Mouse (Mus musculus): ENCODE results near the gene Trappc2l. TPM values are rescaled to one million over a fixed set of nuclear protein-coding genes. Genes with fewer than 3 reads are reported as not detected.
"Not testable (repeated sequence)": the region's sequence is repeated elsewhere in the genome, so short reads cannot be mapped to it uniquely, and the experiment has no call there.

The Trappc2l gene
- polyA plus RNA-seq, 1 experiment from 2014 or later, result 101 TPM

GRCm38 (mm10) chr8:122571153-122571552 lies 40.3 kb upstream of the Trappc2l start:
- no peak for ATAC-seq
- H3K4me2 ChIP-seq (ENCODE audit: low read length), result no peak overlapping the region
- WGBS, result 97% methylated on average over 11 of the region's 11 CpGs
- 0 out of 2 replicates have a peak, but pooled peaks cover 2% of the 10 kb centered on the region for H3K36me3 ChIP-seq (ENCODE audit: control insufficient read depth, insufficient read depth, low read length)
- peaks cover 29% of the 10 kb centered on the region for H3K4me1 ChIP-seq (ENCODE audit: control insufficient read depth, insufficient read depth, low read length)
- no peaks in the 10 kb centered on the region for H3K9me3 ChIP-seq (replicated peaks; ENCODE audit: control insufficient read depth, low read length, poor library complexity, severe bottlenecking)
- no peak overlapping the region for H3K4me3 ChIP-seq (ENCODE audit: low read depth, low read length)
- no peaks in the 10 kb centered on the region for H3K27me3 ChIP-seq (ENCODE audit: control insufficient read depth, insufficient read depth, low read depth, low read length)
- no peak overlapping the region for H3K27ac ChIP-seq (ENCODE audit: low read length)
- H3K9ac ChIP-seq (ENCODE audit: low read depth, low read length), result no peak overlapping the region

- H3K9me3 ChIP-seq (replicated peaks; ENCODE audit: control insufficient read depth, low read length, poor library complexity, severe bottlenecking), result no peaks in the 10 kb centered on the region
- WGBS, result 95% methylated on average over 17 of the region's 17 CpGs
- H3K27me3 ChIP-seq (ENCODE audit: control insufficient read depth, insufficient read depth, low read depth, low read length), result no peaks in the 10 kb centered on the region
- H3K4me3 ChIP-seq (ENCODE audit: low read depth, low read length), result no peak overlapping the region
- 0 out of 2 replicates have a peak, but pooled peaks cover 2% of the 10 kb centered on the region for H3K36me3 ChIP-seq (ENCODE audit: control insufficient read depth, insufficient read depth, low read length)
- no peak for ATAC-seq
- H3K9ac ChIP-seq (ENCODE audit: low read depth, low read length), result no peak overlapping the region
- H3K4me1 ChIP-seq (ENCODE audit: control insufficient read depth, insufficient read depth, low read length), result peaks cover 23% of the 10 kb centered on the region
- H3K4me2 ChIP-seq (ENCODE audit: low read length), result no peak overlapping the region
- H3K27ac ChIP-seq (ENCODE audit: low read length), result no peak overlapping the region
These were observed 39.6 kb upstream of the Trappc2l start for GRCm38 (mm10) chr8:122571750-122572267.

GRCm38 (mm10) chr8:122572751-122573150 lies 38.7 kb upstream of the Trappc2l start:
- Histone ChIP-seq H3K27ac (ENCODE audit: low read length) (no peak overlapping the region), H3K9ac (ENCODE audit: low read depth, low read length) (no peak overlapping the region), H3K4me1 (ENCODE audit: control insufficient read depth, insufficient read depth, low read length) (peaks cover 23% of the 10 kb centered on the region), H3K4me3 (ENCODE audit: low read depth, low read length) (no peak overlapping the region), H3K4me2 (ENCODE audit: low read length) (no peak overlapping the region), H3K9me3 (replicated peaks; ENCODE audit: control insufficient read depth, low read length, poor library complexity, severe bottlenecking) (no peaks in the 10 kb centered on the region), H3K27me3 (ENCODE audit: control insufficient read depth, insufficient read depth, low read depth, low read length) (no peaks in the 10 kb centered on the region), H3K36me3 (ENCODE audit: control insufficient read depth, insufficient read depth, low read length) (0 out of 2 replicates have a peak, but pooled peaks cover 2% of the 10 kb centered on the region)
- 92% methylated on average over 3 of the region's 3 CpGs for WGBS
- ATAC-seq, result no peak

DNA sequence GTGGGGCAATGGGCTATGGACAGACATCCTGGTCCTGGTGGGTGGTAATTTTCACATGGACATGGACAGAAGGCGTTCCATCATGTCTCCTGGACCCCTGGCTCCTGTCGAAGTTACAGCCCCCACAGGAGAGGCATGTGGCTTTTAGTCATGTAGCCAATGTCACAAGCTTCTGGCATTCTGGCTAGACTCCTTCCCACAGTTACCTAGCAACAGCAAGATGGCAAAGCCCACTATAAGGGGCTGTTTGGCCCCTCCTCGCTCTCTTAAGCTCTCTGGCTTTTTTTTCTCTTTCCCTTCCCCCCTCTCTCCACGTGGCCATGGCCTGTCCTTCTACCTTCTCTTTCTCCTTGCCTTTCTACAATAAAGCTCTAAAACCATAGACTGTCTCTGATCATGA lies 38.3 kb upstream of the Trappc2l start:
- not testable (repeated sequence) for H3K4me2 ChIP-seq (ENCODE audit: low read length); H3K27ac ChIP-seq (ENCODE audit: low read length); H3K4me3 ChIP-seq (ENCODE audit: low read depth, low read length); H3K9me3 ChIP-seq (replicated peaks; ENCODE audit: control insufficient read depth, low read length, poor library complexity, severe bottlenecking); H3K9ac ChIP-seq (ENCODE audit: low read depth, low read length); ATAC-seq; H3K36me3 ChIP-seq (ENCODE audit: control insufficient read depth, insufficient read depth, low read length); H3K27me3 ChIP-seq (ENCODE audit: control insufficient read depth, insufficient read depth, low read depth, low read length)
- H3K4me1 ChIP-seq (ENCODE audit: control insufficient read depth, insufficient read depth, low read length), result peaks cover 23% of the 10 kb centered on the region
- 20% methylated on average over 4 of the region's 4 CpGs for WGBS

DNA sequence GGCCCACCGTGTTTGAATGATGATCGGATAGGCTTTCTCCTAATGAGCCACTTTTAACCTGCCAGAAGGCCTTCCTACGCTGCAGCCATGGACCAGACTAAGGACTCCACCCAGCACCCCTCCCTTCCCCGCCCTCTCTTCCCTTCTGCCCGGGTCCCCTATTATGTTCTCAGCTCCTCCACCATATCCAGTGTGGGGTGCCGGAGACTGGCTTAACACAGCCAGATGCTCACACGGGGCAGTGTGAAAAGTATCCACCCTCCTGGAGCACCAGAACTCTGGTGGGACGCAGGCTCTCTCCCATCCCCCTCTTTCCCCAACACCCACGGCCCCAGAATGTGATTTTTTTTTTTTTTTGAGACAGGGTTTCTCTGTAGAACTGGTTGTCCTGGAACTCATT lies 37.9 kb upstream of the Trappc2l start:
- WGBS, result 51% methylated on average over 9 of the region's 9 CpGs
- H3K4me1 ChIP-seq (ENCODE audit: control insufficient read depth, insufficient read depth, low read length), result peaks cover 20% of the 10 kb centered on the region
- H3K27ac ChIP-seq (ENCODE audit: low read length), result no peak overlapping the region
- H3K9ac ChIP-seq (ENCODE audit: low read depth, low read length), result no peak overlapping the region
- no peaks in the 10 kb centered on the region for H3K9me3 ChIP-seq (replicated peaks; ENCODE audit: control insufficient read depth, low read length, poor library complexity, severe bottlenecking)
- ATAC-seq, result no peak
- 0 out of 2 replicates have a peak, but pooled peaks cover 2% of the 10 kb centered on the region for H3K36me3 ChIP-seq (ENCODE audit: control insufficient read depth, insufficient read depth, low read length)
- H3K27me3 ChIP-seq (ENCODE audit: control insufficient read depth, insufficient read depth, low read depth, low read length), result no peaks in the 10 kb centered on the region
- no peak overlapping the region for H3K4me2 ChIP-seq (ENCODE audit: low read length)
- H3K4me3 ChIP-seq (ENCODE audit: low read depth, low read length), result no peak overlapping the region

DNA sequence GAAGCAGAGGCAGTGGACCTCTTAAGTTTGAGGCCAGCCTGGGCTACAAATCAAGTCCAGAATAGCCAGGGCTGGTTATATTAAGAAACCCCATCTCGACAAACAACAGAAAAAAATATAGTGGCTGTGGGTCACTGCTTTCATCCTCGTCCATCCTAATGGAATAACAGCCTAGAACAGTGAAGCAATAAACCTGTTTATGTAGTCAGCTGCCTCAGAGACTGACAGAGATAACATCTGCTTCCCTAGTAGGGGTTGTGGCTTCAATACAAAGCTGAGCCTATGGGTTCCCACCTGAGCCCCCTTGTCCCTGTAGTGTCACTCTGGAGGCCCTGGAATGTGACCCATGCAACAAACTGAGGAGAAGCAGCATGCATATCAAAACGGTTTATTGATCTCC lies 37.2 kb upstream of the Trappc2l start:
- Histone ChIP-seq H3K36me3 (ENCODE audit: control insufficient read depth, insufficient read depth, low read length) (0 out of 2 replicates have a peak, but pooled peaks cover 2% of the 10 kb centered on the region), H3K27ac (ENCODE audit: low read length) (no peak overlapping the region), H3K4me1 (ENCODE audit: control insufficient read depth, insufficient read depth, low read length) (peaks cover 14% of the 10 kb centered on the region), H3K9ac (ENCODE audit: low read depth, low read length) (no peak overlapping the region), H3K4me2 (ENCODE audit: low read length) (no peak overlapping the region), H3K4me3 (ENCODE audit: low read depth, low read length) (no peak overlapping the region), H3K9me3 (replicated peaks; ENCODE audit: control insufficient read depth, low read length, poor library complexity, severe bottlenecking) (no peaks in the 10 kb centered on the region), H3K27me3 (ENCODE audit: control insufficient read depth, insufficient read depth, low read depth, low read length) (no peaks in the 10 kb centered on the region)
- 63% methylated on average over 3 of the region's 3 CpGs for WGBS
- ATAC-seq, result no peak

DNA sequence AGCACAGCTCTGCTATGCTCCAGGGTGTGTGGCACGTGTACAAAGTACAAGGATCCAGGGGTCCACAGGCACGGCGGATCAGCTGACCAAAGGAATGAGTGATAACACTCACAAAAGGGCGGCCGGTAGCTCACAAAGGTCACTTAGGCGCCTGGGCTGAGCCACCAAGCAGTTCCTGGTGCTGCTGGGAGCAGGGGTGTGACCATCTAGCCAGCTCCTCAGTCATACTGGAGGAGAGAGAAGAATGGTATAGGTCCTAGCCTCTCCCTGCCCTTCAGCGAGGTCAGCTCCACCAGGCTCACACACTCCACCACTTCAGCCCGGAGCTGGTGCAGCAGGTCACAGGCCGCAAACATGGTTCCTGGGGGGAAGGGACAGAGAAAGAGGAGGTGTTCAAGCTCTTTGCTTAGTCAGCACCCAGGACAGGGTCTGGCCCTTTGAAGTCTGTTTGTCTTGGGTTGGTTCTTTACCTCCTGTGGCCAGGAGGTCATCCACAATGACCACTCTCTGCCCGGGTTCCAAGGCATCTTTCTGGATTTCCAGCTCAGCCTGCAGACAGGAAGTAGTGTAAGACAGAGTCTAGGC lies 36.7 kb upstream of the Trappc2l start:
- Histone ChIP-seq H3K27me3 (ENCODE audit: control insufficient read depth, insufficient read depth, low read depth, low read length) (no peaks in the 10 kb centered on the region), H3K4me3 (ENCODE audit: low read depth, low read length) (no peak overlapping the region), H3K36me3 (ENCODE audit: control insufficient read depth, insufficient read depth, low read length) (0 out of 2 replicates have a peak, but pooled peaks cover 2% of the 10 kb centered on the region), H3K4me1 (ENCODE audit: control insufficient read depth, insufficient read depth, low read length) (peaks cover 14% of the 10 kb centered on the region), H3K9ac (ENCODE audit: low read depth, low read length) (no peak overlapping the region), H3K9me3 (replicated peaks; ENCODE audit: control insufficient read depth, low read length, poor library complexity, severe bottlenecking) (no peaks in the 10 kb centered on the region), H3K4me2 (ENCODE audit: low read length) (peak overlapping the region; percentile 97; the same call in 1 of the 2 replicates), H3K27ac (ENCODE audit: low read length) (no peak overlapping the region)
- ATAC-seq, result no peak
- WGBS, result 59% methylated on average over 10 of the region's 10 CpGs

GRCm38 (mm10) chr8:122575286-122575685 lies 36.2 kb upstream of the Trappc2l start:
- no peak for ATAC-seq
- H3K9me3 ChIP-seq (replicated peaks; ENCODE audit: control insufficient read depth, low read length, poor library complexity, severe bottlenecking), result no peaks in the 10 kb centered on the region
- H3K4me2 ChIP-seq (ENCODE audit: low read length), result peak overlapping the region; percentile 97
- H3K36me3 ChIP-seq (ENCODE audit: control insufficient read depth, insufficient read depth, low read length), result 0 out of 2 replicates have a peak, but pooled peaks cover 2% of the 10 kb centered on the region
- 0 out of 2 replicates have a peak overlapping the region, but pooled peaks have one; percentile 89 for H3K9ac ChIP-seq (ENCODE audit: low read depth, low read length)
- 84% methylated on average over 8 of the region's 8 CpGs for WGBS
- peak overlapping the region; percentile 70 for H3K4me3 ChIP-seq (ENCODE audit: low read depth, low read length)
- peaks cover 14% of the 10 kb centered on the region for H3K4me1 ChIP-seq (ENCODE audit: control insufficient read depth, insufficient read depth, low read length)
- H3K27me3 ChIP-seq (ENCODE audit: control insufficient read depth, insufficient read depth, low read depth, low read length), result no peaks in the 10 kb centered on the region
- no peak overlapping the region for H3K27ac ChIP-seq (ENCODE audit: low read length)

Measured in midbrain, embryonic 16.5 days (tissue).